Mouse (Mus musculus) right cerebral cortex, postnatal 25 days (tissue): Measurements from ENCODE around the gene Slc26a11.

Experiments
- DNase-seq: peaks from one replicate; pipeline ENCODE4 v3.0.0; 2022

The Slc26a11 gene

DNA sequence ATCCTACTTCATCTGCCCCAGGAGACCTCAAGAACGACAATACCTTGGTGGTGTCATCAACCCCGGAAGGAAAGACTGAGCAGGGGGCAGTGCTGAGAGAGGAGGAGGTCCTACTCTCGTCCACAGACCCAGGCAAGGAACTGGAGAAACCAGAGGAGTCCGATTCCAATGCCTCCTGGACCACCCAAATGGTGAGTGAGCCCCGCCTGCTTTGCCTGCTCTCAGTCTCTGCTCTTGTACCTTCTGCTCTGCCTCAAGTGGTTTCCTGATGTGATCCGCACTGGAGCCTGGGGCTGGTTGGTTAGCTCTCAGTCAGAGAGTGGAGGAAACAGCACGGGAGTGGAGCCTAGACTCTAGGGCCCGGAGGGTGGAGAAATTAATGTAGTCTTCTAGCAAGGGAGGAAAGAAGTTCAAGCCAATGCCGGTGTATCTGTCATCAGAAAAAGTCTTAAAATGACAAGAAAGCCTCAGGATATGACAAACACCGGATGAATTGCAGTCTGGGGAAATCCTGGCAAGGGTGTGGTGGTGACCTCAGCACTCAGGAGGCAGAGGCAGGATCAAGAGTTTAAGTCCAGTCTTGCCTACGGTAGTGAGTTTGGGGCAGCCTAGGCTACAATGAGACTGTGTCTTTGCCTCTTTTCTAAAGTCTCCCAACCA, 47.3 kb downstream of the Slc26a11 start:
- DNase-seq = no peak

DNA sequence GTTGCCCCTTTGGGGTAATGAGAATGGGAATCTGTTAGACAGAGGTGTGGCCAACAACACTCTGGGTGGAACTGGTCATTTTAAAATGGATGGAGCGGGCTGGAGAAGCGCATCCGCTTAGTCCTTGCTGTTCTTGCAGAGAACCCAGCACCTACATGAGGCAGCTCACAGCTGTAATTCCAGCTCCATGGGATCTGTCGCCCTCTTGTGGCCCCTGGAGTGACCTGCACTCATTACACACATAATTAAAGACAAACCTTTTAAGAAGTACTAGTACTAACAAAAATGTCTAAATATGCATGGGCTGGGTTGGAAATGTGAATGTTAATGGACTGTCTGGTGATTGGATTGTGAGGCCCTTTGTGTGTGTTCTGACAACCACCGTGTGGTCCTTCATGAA, 49.3 kb downstream of the Slc26a11 start:
- DNase-seq = no peak

DNA sequence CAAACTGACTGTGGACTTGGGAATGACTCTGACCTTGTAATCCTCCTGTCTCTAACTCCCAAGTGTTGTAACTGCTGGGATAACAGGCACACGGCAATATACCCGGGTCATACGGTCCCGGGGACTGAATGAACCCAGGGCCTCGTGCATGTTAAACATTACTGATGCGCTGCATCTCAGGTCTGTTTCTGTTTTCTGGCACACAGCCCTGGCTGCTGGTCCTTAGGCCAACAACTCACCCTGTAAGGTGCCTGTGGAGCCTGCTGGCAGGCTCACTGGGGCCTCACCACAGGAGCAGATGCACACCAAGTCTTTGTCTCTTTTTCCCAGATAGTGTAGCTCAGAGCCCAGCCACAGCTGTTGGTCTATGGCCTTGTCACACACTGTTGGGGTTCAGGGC, 52.0 kb downstream of the Slc26a11 start:
- no peak for DNase-seq

DNA sequence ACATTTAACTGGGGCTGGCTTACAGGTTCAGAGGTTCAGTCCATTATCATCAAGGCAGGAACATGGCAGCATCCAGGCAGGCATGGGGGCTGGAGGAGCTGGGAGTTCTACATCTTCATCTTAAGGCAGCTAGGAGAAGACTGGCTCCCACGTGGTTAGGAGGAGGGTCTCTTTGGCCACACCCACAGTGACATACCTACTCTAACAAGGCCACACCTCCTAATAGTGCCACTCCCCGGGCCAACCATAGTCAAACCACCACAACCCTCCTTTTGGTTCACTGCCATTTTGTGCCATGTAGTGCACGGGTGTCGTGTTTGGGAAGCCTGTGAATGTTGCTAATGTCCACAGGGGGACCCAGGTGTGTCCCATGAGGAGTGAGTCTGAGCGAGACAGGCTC, 52.6 kb downstream of the Slc26a11 start:
- no peak for DNase-seq

DNA sequence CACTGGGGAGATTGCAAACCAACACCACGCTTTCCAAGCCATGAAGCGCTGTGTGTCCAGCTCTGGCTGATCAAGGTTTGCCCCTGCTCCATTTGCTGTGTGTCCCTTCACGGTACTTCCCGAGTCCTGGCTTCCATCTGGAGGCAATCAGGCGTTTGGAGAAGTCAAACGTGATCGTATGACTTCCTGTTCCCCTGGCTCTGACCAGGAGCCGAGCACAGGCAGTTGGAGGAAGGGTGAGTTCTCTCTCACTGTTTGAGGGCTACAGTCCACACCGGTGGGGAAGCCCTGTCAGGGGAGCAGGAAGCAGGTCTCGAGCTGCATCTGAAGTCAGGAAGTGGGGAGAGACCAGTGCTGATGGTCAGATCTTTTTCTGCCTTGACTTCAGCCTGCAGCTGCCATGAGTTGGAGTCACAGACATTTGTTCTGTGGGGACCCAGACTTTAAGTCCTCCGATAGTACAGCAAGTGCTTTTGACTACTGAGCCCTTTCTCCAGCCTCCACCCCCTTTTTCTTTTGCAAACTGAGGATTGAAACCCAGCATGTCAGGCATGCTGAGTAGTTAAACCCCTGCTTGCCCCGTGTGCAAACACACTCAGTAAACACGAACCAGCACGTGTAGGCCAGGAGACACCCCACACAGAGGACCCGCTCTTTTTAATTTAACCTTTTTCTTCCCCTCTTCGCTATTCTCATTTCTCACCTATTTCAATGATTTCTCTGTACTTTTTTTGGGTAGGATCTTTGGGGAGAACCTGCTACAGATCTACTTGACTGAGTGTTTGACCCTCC, 64.2 kb downstream of the Slc26a11 start:
- no peak for DNase-seq

DNA sequence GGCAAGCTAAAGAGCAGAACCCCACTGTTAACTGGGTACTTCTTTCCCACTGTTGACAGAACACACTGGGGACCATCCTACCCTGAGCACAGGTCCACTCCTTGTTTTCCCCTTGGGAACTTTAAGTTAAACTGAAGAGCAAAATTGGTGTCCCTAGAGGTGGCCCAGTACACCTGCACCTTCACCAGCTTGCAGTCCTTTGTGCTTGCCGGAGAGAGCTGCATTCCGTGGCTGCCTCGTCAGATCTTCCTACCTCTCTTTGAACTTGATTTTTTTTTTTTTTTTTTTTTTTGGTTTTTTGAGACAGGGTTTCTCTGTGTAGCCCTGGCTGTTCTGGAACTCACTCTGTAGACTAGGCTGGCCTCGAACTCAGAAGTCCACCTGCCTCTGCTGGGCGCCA, 65.1 kb downstream of the Slc26a11 start:
- no peak for DNase-seq

DNA sequence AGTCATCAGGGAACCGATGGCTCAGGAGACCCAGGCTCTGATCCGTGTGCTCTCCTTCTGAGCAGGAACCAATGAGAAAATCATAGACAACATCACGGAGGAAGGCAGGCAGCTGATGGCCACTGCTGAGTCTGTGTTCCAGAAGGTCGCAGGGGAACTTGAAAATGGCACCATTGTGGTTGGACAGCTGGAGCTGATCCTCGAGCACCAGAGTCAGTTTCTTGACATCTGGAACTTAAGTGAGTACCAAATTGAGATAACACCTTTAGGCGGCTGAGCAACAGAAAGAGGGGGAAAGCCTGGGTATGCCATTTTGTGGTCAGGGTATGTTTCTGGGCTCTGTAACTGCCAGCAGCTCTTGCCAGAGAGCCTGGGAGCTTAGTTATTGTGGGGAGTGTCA, 72.1 kb downstream of the Slc26a11 start:
- no peak for DNase-seq

DNA sequence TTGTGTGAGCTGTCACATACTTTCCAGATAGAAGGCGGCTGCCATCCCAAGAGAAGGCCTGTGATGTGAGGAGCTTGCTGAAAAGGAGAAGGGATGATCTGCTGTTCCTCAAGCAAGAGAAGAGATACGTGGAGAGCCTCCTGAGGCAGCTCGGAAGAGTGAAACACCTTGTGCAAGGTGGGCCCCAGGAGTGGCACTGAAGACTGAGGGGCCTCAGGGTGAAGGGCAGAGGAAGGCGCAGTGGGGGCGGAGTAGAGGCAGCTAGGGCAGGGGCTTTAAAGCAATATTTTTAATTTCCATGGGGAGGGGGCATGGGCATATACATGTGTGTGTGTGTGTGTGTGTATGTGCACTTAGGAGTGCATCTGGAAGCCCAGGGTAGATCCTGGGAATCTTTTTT, 72.6 kb downstream of the Slc26a11 start:
- no peak for DNase-seq

DNA sequence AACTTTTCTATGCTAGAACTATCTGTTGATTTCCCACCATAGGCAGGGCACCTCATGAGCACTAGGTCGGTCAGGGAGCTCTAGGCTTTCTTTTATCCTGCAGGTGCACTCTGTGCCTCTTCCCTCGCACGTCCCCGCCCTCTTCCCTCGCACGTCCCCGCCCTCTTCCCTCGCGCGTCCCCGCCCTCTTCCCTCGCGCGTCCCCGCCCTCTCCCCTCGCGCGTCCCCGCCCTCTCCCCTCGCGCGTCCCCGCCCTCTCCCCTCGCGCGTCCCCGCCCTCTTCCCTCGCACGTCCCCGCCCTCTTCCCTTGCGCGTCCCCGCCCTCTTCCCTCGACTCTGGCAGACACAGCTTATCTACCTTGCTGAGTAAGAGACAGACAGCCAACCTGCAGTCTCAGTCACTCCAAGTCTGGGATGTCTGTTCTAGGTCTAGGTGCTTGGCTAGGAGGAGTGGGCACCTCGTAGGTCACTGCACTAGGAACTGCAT, 73.3 kb downstream of the Slc26a11 start:
- DNase-seq = no peak
